Mouse (Mus musculus) neutrophil, adult 5-6 weeks (primary cell): ENCODE measurements around the gene Efna5. TPM values are rescaled to one million over a fixed set of nuclear protein-coding genes. Genes with fewer than 3 reads are reported as not detected.
A peak's percentile ranks its signal among the peaks of the same experiment; 100 is the strongest.

Source experiments
- ATAC-seq: fragments of 151-379, 151-347 bp; 2 replicates; pipeline ENCODE4 v1.8.0; 2017; ENCODE audit warnings: mild to moderate bottlenecking, moderate TSS enrichment; ENCODE audit not compliant: insufficient number of reproducible peaks, poor library complexity, low FRiP score, severe bottlenecking; ENCODE audit errors: extremely low read depth
- total RNA-seq: library from RNA; stranded (forward); fragments of 200-1000 nt; gene quantifications from 2 replicates; pipeline ENCODE4 v1.2.3, GENCODE M21; 2017

The Efna5 gene
- total RNA-seq, 1 experiment from 2014 or later = not detected

- ATAC-seq = no peak
These were observed 74.5 kb downstream of the Efna5 start for GRCm38 (mm10) chr17:62806646-62807045.

DNA sequence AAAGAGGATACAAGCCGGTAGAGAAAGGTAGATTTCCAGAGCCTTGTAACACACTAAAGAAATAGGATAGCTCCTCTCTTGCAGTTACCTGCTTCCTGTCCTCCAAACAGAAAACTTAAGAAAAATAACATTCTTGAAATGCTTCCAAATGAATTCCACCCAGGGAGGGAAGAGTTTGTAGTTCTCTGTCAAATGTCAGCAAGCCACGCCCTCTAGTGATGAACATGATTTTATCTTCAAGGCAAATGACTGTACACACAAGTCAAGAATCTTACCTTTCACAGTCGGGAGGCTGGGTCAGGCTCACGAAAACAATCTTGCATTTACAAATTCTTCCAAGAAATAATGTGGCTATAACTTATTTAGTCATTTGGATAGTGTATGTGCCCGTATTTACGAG is 78.4 kb downstream of the Efna5 start:
- ATAC-seq = no peak

GRCm38 (mm10) chr17:62797272-62797671 is 83.8 kb downstream of the Efna5 start:
- no peak for ATAC-seq

DNA sequence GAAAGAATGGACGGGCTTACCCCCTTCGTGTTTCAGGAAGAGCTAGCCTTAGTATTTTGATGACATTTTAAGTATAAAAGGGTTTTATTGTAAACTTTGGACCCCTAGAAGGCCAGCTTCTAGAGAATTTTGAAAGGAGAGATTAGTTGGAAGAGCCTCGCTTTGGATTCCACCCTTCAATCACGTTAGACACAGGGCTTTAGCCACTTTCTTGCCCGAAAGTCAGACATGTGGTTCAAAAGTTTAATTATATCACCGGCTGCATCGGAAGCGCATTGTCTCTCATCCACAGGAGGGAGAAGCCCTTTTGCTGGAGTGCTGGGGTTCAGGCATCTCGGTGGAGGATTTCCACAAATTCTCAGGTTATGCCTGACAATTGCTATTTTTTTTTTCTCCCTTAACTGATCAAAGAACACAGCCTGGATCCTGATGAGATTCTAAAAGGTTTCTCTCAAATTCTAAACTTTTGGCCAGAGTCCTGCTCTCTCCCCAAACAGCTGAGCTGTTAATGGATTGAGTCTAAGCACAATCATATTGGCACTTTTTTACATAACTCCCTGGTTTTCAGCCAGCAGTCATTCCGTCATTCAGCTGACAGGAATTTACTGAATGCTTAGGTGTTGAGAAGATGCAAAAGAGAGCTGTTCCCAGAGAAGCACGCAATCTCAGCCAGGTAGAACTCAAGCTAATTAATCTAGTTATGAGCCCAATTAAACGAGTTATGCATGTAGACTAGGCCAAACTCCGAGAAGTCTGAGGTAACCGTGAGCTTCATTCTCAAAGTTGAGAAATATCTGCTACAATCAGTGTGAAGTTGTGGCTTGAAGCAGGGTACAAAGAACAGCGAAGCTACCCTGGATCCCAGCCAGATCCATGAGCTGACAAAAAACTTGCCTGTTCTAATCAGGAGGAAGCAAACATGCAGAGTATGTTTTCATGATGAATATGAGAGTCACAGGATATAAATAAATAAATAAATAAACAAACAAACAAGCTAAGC is 91.5 kb downstream of the Efna5 start:
- no peak for ATAC-seq

GRCm38 (mm10) chr17:62788783-62789182 is 92.3 kb downstream of the Efna5 start:
- ATAC-seq = no peak

DNA sequence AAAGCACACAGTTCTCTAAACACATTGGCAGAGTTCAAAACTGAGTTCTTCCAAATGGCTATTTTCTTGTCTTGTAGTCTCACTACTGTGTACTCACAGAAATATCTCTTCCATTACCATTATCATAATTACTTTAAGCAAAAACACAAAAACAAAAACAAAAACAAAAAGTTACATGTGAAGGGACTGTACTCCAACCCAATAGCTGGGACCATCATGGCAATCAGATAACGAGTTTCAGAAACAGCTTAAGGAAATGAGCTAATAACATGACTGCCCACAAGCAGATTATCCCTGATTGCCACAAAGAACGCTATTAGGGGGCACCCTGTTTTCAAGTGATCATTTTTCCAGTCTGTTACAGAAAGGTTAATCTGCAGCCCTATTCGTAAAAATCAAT is 93.3 kb downstream of the Efna5 start:
- ATAC-seq = no peak

- no peak for ATAC-seq
These were observed 94.6 kb downstream of the Efna5 start for GRCm38 (mm10) chr17:62786602-62786907.

- ATAC-seq = no peak
These were observed 95.1 kb downstream of the Efna5 start for GRCm38 (mm10) chr17:62785781-62786601.

- no peak for ATAC-seq
These were observed 96.6 kb downstream of the Efna5 start for GRCm38 (mm10) chr17:62784274-62785171.

GRCm38 (mm10) chr17:62783524-62784273 is 97.4 kb downstream of the Efna5 start:
- ATAC-seq = 0 out of 2 replicates have a peak, but pooled peaks have one; percentile 44

DNA sequence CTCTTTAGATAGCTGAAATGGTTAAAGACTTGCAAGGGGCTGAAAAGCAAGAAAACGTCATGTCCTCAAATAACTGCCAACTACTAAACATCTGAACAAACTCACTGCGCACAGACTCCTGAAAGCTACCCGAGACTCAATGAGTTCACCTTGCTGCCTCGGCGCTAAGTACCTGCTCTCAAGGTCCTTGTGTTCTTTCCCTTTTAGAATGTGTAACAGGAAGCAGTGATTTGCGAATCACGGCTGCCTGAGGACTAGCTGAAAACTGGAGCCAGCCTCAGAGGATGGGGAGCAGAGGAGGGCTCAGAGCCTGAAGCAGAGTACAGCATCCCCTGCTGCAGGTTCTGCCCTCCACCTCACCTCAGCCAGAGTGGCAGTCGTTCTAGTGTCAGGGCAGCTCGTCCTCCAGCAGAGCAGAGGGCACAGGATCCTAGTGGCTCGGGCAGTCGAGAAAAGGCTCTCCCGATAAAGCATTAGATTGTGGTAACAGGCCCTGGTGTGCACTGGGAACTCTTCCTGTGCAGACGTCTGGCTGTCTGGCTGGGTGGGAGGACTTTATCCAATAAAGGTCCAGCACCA is 98.2 kb downstream of the Efna5 start:
- no peak for ATAC-seq

- no peak for ATAC-seq
These were observed 100.0 kb downstream of the Efna5 start for GRCm38 (mm10) chr17:62781120-62781519.

- ATAC-seq = no peak
These were observed 103.1 kb downstream of the Efna5 start for GRCm38 (mm10) chr17:62777858-62778564.

GRCm38 (mm10) chr17:62776710-62777109 is 104.4 kb downstream of the Efna5 start:
- no peak for ATAC-seq

DNA sequence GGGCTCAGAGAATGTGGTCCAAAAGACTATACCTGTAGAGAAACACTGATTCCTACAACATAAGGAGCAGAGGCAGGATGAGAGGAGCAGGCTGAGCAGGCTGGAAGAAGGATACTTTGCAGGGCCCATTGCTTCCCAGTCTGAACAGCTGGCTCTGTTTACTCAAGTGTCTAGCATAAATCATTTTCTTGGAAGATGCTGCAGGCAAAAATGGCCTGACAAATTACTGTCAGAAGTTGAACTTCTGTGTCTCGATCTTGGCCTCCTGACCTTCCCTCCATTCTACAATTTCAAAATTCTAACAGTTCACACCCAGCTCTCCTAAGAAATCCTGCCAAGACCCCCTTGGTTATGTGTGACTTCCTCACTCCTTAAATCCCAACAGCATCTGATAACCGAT is 105.1 kb downstream of the Efna5 start:
- no peak for ATAC-seq

GRCm38 (mm10) chr17:62775401-62775800 is 105.7 kb downstream of the Efna5 start:
- no peak for ATAC-seq

GRCm38 (mm10) chr17:62774749-62775148 is 106.4 kb downstream of the Efna5 start:
- ATAC-seq = no peak
